Mouse (Mus musculus) gastrocnemius, adult 2 months (tissue): ENCODE results near the gene Serpina3j. TPM values are rescaled to one million over a fixed set of nuclear protein-coding genes. Genes with fewer than 3 reads are reported as not detected.
"Not testable (repeated sequence)": the region's sequence is repeated elsewhere in the genome, so short reads cannot be mapped to it uniquely, and the experiment has no call there.

Source experiments
- DNase-seq: peaks from one replicate; pipeline ENCODE4 v3.0.0; 2022
- H3K27ac ChIP-seq: fragments of 200-600 bp; 2 replicates; pipeline ENCODE4 v1.8.1; 2022; ENCODE audit warnings: mild to moderate bottlenecking
- H3K4me3 ChIP-seq: fragments of 200-600 bp; 2 replicates; pipeline ENCODE4 v1.8.1; 2022; ENCODE audit warnings: mild to moderate bottlenecking, moderate library complexity
- CTCF ChIP-seq: fragments of 200-600 bp; IDR thresholded peaks from 2 replicates; pipeline ENCODE4 v1.8.1; 2022; ENCODE audit warnings: antibody characterized with exemption, mild to moderate bottlenecking, moderate library complexity
- intact Hi-C: fragments of 180-260 bp; cut with DNase I; formaldehyde crosslinking; loops from one replicate; pipeline ENCODE4 v1.15.1; 2025
- total RNA-seq, 2 experiments: library from RNA; stranded (reverse); gene quantifications; 2 replicates each; pipeline ENCODE4 v1.2.3; 2021

Serpina3j gene
- total RNA-seq, 2 experiments from 2014 or later, result not detected

- no peak for DNase-seq
- intact Hi-C loops, result no loop called here
- no peak overlapping the region for H3K4me3 ChIP-seq
Measured at GRCm38 (mm10) chr12:104338705-104339104, 24.4 kb downstream of the Serpina3j start.

GRCm38 (mm10) chr12:104342489-104342888 lies 28.1 kb downstream of the Serpina3j start:
- H3K27ac ChIP-seq, H3K4me3 ChIP-seq, intact Hi-C loops, DNase-seq: not testable (repeated sequence)

More at GRCm38 (mm10) chr12:104338705-104339104, 24.4 kb downstream of the Serpina3j start:
- H3K27ac ChIP-seq, result no peak overlapping the region
- no peak for TF ChIP-seq CTCF

GRCm38 (mm10) chr12:104345181-104345580 lies 30.8 kb downstream of the Serpina3j start:
- TF ChIP-seq CTCF, result no peak
- intact Hi-C loops, result no loop called here
- Histone ChIP-seq H3K27ac (no peak overlapping the region), H3K4me3 (no peak overlapping the region)
- no peak for DNase-seq

GRCm38 (mm10) chr12:104345707-104346106 lies 31.4 kb downstream of the Serpina3j start:
- H3K4me3 ChIP-seq, result no peak overlapping the region
- no peak for TF ChIP-seq CTCF
- no peak overlapping the region for H3K27ac ChIP-seq
- no peak for DNase-seq
- intact Hi-C loops, result no loop called here

- H3K4me3 ChIP-seq, result no peak overlapping the region
- no peak for TF ChIP-seq CTCF
- intact Hi-C loops, result no loop called here
- no peak for DNase-seq
- no peak overlapping the region for H3K27ac ChIP-seq
Measured at GRCm38 (mm10) chr12:104347091-104347490, 32.7 kb downstream of the Serpina3j start.

- DNase-seq, result peak; percentile 40
- H3K27ac ChIP-seq, H3K4me3 ChIP-seq, intact Hi-C loops: not testable (repeated sequence)
- peak; percentile 47 for TF ChIP-seq CTCF
Measured at GRCm38 (mm10) chr12:104351812-104352211, 37.5 kb downstream of the Serpina3j start.

GRCm38 (mm10) chr12:104356006-104356405 lies 41.7 kb downstream of the Serpina3j start:
- no peak for DNase-seq
- TF ChIP-seq CTCF, result no peak
- H3K4me3 ChIP-seq, result no peak overlapping the region
- intact Hi-C loops, result no loop called here
- H3K27ac ChIP-seq, result no peak overlapping the region

GRCm38 (mm10) chr12:104369986-104370385 lies 55.6 kb downstream of the Serpina3j start:
- intact Hi-C loops, result no loop called here
- DNase-seq, result no peak
- Histone ChIP-seq H3K4me3 (no peak overlapping the region), H3K27ac (no peak overlapping the region)
- no peak for TF ChIP-seq CTCF

Other genes starting within 250 kb of the Serpina3j start
- not detected for gene Serpina5, start 213.4 kb upstream of the Serpina3j start, total RNA-seq
- gene Serpina3a, start 201.8 kb upstream of the Serpina3j start, total RNA-seq, result not detected
- not detected for gene Serpina3b, start 186.6 kb upstream of the Serpina3j start, total RNA-seq
- gene Serpina3c, start 160.7 kb upstream of the Serpina3j start, total RNA-seq, result 1 to 10 TPM; 1.2 to 1.5 TPM
- not detected for gene Serpina3f, start 100.0 kb upstream of the Serpina3j start, total RNA-seq
- under 1 TPM in 1 of 2 experiments, not detected in 1; 0.28 TPM for gene Serpina3g, start 78.3 kb upstream of the Serpina3j start, total RNA-seq
- not detected for gene Serpina3i, start 51.4 kb upstream of the Serpina3j start, total RNA-seq
- gene Serpina3k, start 23.9 kb downstream of the Serpina3j start, total RNA-seq, result under 1 TPM; 0.10 to 0.11 TPM
- not detected for gene Serpina3m, start 23.9 kb downstream of the Serpina3j start, total RNA-seq
- gene Serpina3n, start 92.2 kb downstream of the Serpina3j start, total RNA-seq, result 1 to 10 TPM; 4.2 to 4.5 TPM
- gene Gsc, start 158.8 kb downstream of the Serpina3j start, total RNA-seq, result under 1 TPM in 1 of 2 experiments, not detected in 1; 0.42 TPM